Mouse (Mus musculus) MEL-GATA-1-ER (cell line): Measurements from ENCODE around the gene Commd1.

Experiments used
- DNase-seq: peaks from one replicate; pipeline ENCODE4 v3.0.0-alpha.2; 2012; ENCODE audit warnings: low read depth; ENCODE audit errors: extremely low read depth

Commd1 gene

DNA sequence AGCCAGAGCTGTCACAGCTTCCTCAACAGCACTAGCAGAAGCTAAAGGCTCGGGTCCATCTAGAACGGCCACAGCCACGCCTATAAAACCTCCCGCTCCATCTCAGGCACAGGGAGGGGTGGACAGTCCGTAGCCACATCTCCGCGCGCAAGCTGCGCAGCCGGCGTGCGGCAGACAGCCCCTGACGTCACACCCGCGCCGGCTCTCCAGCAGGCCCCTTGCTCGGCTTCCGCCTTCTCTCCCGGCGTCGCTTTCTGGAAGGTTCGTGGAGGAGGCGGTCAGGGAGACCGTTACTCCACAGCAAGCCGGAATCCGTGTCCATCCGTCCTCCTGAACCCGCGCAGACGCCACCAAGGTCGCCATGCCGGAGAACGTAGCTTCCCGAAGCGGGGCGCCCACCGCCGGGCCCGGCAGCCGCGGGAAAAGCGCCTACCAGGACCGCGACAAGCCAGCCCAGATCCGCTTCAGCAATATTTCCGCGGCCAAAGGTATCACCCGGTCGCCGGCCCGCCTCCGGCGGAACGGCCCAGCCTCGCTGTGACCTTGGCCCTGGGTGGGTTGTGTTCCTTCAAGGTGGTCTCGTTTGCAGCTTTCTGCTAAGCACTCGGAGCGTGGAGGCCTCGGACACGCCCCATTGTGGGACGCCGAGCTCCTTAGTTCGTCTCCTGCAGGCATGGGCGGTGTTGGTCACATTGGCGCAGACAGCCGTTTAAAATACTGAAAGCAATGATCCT lies 8.4 kb upstream of the Commd1 start, which contains the start of gene Cct4:
Gene Cct4 (plus strand): TSS at position 127 of the 734 bp plus-strand sequence.
- peak; percentile 85 for DNase-seq

DNA sequence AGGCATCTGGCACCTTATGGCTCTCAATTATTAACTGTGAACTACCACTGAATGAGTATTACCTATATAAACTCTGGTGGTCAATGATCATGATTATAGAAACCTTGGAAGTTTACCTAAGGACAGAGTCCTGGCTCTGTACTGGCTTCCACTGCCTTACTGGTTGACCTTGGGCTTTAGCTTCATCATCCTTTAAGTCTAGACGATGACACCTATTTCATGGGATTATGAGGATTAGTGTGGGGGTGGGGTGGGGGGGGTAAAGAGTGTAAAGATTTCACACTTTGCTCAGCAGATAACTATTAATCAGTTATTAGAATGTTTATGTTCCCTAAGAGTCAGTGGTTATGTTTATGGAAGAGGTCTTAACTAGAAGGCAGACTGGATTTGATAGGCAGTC lies 7.6 kb upstream of the Commd1 start:
- DNase-seq: no peak

DNA sequence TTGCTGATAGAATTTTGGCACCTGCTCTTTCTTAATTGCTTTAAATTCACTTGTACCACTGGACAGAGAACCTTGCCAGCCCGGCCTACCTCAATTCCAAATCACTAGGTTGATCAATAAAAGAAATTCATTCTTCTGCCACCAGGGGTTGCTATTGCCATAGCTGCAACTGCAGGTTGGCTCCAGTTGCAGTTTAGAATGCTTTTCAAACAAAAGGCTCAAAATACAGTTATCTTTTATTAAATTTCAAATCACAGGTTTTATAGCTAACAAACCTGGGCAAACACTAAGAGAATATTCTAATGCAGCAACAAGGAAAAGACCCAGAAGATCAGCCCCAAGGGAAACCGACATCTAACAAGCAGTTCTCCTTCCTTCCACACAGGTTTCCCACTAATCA lies 5.2 kb upstream of the Commd1 start:
- DNase-seq: peak; percentile 57

DNA sequence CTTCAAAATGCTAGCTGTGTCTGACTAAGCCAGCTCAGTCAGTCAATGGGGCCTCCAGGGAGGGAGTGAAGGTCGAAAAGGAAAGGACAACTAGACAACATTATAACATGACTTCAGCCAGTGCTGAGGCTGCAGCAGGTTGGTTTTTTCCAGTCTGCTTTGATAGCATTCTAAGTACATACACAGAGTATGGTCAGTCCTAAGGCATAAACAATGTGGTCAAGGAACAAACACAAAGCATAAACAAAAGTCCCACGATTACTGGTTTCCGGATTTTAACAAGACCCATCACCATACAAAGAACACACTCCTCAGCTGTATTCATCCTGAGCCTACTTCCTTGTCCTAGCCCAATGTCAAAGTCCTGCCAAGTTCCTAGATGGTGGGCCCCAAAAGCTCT lies 3.3 kb upstream of the Commd1 start:
- no peak for DNase-seq

DNA sequence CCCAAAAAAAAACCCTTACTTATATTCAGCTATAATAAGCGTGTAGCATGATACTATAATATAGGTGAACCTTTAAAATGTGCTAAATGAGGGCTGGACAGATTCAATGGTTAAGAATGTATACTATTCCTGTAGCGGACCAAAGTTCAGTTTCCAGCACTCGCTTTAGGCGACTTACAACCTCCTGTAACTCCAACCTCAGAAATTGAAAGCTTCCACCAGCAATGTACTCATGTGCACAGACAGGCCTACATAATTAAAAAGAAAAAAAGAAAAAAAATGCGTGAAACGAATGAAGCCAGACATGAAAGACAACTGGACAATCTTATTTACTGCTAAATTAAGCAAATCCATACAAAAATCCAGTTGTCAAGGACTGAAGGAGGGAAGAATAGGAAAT lies 664 bp upstream of the Commd1 start:
- no peak for DNase-seq

DNA sequence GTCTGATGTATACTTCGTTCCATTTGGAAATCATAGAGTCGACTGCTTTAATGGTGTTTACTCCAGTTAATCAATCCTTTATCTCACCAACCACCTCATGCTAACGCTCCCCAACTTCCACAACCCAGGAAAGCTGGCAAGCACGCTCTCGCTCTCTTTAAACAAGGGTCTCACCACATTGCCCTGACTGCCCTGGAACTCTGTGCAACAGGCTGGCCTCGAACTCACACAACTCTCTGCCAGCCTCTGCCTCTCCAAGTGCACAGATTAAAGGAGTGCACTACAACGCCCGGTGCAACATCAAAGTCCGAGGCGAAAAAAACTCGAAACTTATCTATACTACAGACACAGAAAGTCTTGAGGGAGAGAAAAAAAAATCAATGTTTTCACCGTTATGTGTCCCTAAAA lies 635 bp downstream of the Commd1 start:
- no peak for DNase-seq

DNA sequence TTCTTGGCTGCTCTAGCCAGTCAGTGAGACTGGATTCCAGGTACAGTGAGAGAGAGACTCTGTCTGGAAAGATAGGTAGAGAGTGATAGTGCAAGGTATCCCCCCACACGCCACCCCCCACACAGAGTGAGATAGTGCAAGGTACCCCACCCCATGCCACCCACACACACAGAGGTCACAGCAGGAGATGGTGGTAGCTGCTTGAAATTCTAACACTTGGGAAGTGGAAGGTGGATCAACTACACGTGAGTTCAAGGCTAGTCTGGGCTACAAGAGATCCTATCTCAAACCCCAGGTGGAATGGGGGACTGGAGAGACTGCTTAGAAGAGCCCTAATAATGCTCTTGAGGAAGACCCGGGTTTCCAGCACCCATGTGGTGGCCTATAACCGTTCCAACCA lies 1.1 kb downstream of the Commd1 start:
- no peak for DNase-seq

DNA sequence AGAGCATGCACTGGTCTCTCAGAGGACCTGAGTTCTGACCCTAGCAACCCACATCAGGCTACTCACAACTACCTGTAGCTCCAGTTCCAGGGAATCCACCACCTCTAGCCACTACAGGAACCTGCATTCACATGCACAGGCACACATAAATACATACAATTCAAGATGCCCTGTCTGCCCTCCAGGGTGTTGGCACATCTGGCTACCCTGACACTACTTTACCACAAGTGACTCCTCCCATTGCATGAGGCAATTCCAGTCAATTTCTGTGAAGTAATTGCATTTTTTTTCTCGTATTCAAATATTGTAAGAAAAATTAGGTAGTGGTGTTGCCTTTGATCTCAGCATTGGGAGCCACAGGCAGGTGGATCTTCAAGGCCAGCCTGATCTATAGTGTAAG lies 3.0 kb downstream of the Commd1 start:
- no peak for DNase-seq

DNA sequence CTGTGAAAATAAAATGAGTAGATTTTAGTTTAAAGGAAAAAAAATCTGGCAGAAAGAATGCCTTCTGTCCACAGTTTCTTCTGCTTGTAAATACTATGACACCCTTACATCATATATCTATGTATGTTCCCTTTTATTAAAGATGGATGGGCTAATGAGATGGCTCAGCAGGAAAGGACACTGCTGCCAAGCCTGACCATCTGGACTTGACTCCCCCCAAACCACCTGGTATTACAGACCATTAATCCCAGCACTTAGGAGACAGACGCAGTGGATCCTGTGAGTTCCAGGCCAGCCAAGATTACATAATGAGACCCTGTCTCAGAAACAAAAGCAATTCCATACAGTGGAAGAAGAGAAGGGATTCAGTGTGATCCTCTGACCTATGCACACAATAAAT lies 3.5 kb downstream of the Commd1 start:
- no peak for DNase-seq

DNA sequence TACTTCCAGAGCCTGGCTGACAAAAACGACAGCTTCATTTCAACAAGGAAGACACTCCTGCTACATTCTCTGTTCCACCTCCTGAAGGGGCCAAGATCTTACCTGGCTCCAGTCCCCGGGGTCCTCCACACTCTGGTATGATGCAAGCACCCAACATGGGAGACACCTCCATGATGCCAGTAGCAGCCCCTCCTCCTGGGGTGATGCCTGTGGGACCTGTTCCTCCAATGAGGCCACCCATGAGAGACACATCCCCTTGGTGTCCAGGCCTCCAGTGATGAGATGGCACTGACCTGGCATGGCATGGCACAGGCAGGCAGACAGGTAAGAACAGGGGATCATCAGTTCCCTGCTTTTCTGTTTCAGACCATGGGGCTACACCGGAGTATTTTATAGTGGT lies 4.0 kb downstream of the Commd1 start:
- no peak for DNase-seq

DNA sequence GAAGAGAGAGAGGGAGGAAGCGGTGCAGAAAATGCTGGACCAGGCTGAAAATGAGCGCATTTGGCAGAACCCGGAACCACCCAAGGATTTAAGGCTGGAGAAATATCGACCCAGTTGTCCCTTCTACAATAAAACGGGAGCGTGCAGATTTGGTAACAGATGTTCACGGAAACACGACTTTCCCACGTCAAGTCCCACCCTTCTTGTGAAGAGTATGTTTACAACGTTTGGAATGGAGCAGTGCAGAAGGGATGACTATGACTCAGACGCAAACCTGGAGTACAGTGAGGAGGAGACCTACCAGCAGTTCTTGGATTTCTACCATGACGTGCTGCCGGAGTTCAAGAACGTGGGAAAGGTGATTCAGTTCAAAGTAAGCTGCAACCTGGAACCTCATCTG lies 8.6 kb downstream of the Commd1 start:
- DNase-seq: no peak

DNA sequence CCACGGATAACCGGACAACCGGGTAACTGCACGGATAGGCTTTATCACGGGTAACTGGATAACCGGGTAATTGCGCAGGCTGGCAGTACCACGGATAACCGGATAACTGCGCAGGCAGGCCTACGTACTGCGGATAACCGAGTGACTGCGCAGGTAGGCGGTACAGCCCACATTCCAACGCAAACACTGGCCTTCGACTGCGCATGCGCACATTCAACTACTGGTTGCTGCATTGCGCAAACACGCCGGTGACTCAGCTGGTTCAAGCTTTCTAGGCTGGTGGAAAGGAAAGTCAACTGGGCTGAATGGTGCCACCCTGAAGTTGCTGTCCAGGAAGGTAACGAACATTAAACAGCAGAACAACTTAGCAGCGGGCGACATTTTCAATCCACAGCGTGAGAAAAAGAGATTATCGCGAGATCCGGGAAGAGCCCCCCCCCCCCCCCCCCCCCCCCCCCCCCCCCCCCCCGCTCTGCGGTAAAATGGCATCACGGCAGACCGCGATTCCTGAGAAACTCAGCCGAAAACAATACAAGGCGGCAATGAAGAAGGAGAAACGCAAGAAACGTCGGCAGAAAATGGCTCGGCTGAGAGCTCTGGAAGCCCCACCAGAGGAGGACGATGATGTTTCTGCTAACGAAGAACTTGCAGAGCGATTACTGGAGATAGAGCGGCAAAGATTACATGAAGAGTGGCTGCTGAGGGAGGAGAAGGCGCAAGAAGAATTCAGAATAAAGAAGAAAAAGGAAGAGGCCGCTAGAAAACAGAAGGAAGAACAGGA lies 9.2 kb downstream of the Commd1 start:
- DNase-seq: peak; percentile 63

DNA sequence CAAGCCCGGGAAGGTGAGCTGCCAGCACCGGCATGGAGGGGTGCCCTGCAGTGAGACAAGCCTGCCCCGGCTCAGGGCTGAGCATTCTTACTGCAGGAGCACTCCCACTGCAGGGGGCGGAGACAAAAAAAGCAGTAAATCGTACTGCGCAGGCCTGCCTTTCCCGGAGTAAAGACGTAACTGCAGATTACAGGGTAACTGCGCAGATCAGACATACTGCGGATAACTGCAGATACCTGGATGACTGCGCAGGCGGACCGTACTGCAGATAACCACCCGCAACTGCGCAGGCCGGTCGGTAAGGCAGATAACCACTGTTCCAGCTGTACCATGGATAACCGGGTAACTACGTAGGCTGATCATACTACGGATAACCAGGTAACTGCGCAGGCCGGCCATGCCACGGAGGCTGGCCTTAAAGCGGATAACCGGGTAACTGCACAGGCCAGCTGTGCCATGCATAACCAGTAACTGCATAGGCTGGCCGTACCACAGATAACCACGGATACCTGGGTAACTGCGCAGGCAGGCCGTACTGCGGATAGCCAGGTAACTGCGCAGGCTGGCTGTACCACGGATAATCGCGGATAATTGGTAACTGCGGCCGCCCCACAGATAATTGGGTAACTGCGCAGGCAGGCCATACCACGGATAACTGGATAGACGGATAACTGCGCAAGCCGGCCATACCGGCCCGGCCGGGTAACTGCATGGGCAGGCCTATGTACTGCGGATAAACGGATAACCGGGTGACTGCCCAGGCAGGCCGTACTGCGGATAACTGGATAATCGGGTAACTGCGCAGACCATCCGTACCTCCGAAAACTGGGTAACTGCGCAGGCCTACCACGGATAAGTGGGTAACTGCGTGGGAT lies 10.1 kb downstream of the Commd1 start, which contains the start of gene Zrsr1:
Gene Zrsr1 (plus strand): TSS at position 171 of the 875 bp plus-strand sequence.
- DNase-seq: peak; percentile 76

DNA sequence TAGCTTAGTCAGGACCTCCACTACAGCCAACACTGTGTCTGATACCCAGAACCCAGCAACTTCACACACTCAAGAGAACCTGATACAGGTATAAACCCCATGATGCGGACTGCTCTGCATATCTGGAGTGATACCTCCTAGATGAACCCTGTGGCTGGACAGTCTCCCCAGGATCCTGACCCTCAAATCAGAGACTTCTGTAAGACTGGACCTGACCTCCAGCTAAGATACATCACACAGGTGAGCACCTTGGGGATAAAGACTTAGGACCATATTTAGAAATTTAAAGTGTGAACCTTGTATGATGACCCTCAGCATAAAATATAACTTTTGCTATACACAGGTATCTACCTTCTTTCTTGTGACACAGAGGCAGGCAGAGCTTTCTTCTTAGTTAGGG lies 11.6 kb downstream of the Commd1 start:
- no peak for DNase-seq

DNA sequence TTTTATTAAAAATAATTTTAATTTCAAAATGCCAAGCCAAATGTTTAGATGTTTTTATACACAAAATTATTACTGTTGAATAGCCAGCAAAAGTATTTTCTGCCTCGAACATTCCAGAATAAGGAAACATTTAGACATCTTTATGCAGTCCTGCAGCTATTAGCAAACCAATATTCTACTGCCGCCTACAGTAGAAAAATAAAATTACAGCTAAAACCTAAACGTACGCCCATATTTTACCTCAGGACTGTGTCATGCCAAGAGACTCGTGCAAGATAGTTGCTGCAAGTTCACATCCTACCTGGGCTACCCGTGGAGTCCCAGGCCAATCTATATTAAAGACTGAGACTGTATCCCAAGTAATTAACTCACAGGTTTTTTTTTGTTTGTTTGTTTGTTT lies 12.7 kb downstream of the Commd1 start:
- no peak for DNase-seq

DNA sequence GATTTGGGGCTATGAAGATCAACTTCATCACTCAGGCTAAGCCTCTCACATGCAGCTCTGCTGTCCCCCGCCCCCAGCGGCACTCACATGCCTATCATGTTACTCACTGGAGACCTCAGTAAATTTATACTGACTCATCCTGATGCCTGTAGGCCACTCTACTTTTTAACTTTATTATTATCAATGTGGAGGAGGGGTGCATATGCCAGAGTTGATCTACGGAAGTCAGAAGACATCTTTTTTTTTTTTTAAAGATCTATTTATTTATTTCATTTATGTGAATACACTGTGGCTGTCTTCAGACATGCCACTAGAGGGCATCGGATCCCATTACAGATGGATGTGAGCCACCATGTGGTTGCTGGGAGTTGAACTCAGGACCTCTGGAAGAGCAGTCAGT lies 16.7 kb downstream of the Commd1 start:
- no peak for DNase-seq

DNA sequence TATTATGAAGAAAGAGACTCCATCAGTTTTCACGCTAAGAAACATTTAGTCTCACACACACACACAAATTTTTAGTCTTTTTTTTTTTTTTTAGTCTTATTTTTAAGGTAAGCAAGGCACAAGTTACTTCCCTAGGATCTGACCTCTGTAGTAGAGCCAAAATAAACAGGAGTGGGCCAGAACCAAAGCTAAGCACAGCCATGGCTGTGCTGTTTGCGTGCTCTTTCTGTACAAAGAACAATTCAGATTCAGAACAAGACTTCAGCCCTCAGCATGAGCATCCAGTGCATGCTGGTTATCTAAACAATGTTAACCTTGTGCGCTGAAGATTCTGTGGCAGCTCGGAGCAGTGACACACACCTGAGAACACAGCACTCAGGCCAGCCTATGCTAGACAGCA lies 17.8 kb downstream of the Commd1 start:
- DNase-seq: no peak

DNA sequence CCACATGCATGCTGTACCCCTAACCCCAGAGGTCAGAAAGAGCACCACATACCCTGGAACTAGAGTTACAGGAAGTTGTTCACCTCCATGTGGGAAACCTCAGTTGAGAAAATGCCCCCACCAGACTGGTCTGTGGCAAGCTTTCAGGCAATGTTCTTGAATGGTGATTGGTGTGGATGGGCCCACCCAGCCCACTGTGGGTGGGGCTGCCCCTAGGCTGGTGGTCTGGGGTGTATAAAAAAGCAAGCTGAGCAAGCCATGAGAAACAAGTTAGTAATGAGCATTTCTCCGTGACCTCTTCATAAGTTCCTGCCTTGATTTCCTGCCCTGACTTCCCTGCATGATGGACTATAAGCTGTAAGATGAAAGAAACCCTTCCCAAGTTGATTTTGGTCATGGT lies 20.1 kb downstream of the Commd1 start:
- no peak for DNase-seq

DNA sequence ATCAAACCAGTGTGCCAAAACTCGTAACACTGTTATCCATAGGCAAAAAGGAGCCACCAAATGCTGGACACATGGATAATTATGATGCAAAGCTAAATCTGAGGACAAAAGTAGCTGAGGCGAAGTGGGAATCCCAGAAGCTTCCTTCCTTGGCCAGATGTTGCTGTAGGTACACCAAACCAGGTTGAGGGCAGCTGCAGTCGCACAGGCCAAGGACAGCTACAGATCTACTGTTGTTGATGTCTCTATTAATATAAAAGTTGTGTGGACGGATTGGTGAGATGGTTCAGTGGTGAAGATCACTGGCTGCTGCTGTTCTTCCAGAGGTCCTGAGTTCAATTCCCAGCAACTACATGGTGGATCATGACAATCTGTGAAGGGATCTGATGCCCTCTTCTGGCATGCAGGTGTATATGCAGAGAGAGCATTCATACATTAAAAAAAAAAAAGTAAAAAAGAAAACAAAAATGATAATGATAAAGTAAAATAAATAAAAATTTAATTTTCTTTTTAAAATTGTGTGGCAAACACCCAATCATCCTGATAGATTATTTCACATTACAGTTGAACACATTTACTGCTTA lies 24.3 kb downstream of the Commd1 start:
- DNase-seq: no peak

DNA sequence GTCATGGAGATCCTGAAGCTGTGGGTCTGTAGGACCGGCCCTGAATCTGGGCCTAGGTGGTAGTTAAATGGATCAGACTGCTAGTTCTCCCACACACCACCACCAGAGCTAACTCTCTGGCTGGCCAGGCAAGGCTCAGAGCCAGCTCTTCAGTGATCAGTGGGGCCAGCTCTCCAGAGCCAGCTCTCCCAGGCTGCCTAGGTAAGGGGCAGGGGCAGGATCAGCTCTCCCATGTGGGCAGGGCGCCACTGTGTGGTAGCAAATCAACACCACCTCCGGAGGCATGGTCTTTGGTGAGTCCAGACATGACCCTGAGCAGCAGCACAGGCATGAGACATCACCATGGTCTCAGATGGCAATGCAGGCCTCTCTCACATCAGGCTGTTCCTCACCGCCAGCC lies 25.4 kb downstream of the Commd1 start:
- no peak for DNase-seq

DNA sequence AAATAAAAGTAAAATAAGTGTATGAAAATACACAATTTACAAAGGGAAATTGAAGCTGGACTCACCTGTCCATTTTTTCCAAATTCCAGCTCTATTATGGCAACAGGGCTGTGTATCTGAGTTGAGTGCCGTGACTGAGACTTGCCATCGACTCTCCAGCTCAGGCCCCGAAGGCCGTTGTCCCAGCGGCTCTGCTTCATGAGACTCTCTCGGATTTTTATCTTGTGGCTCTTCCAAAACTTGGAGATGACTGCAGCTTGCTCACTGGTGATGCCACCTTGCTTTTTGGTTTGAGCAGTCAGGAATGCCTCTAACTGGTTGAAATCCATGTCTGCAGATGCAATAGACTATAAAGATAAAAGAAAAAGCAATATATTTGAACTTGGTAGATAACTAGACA lies 25.8 kb downstream of the Commd1 start:
- no peak for DNase-seq

DNA sequence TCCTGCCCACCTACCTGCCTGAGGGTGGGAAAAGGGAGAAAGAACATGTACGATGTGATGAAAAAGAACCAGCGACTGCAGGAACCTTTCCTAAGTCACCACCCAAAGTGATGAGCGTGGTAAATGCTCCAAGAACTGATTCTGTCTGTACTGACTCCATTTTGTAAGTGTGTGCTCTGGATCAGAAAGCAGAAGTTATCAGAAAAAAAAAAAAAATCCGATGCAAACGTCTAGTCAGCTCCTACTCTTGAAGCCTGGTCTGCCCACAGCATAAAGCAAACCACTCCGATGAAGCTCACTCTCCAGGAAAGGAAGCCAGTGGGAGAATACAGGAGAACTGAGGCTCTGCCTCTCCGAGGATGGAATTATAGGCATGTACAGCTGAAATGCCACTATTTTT lies 29.5 kb downstream of the Commd1 start:
- DNase-seq: no peak
